Mouse (Mus musculus) adrenal gland, adult 18-20 months (tissue): ENCODE data around the gene Gm5127. TPM values are rescaled to one million over a fixed set of nuclear protein-coding genes. Genes with fewer than 3 reads are reported as not detected.

ENCODE experiments used
- microRNA-seq, 2 experiments: library from miRNA; unstranded; fragments of <30 nt; microRNA quantifications; one replicate each; pipeline ENCODE4 v1.2.0; 2021; ENCODE audit warnings: borderline number of aligned reads in 2 of 2
- total RNA-seq, 2 experiments: library from RNA; stranded (reverse); gene quantifications; 1 replicate in 1 of 2; 2 replicates in 1 of 2; pipeline ENCODE4 v1.2.3; 2021

Gm5127 gene
- total RNA-seq, 2 experiments from 2014 or later, result not detected

Small RNA genes within 50 kb of the gene (microRNA-seq; reads per million reads assigned to microRNA genes)
- 0 reads per million in 2 experiments for gene Gm22102

Other genes with a start within 250 kb of the Gm5127 start
- under 1 TPM in 1 of 2 experiments, not detected in 1; 0.33 TPM for gene Fndc3c1, start 97.8 kb upstream of the Gm5127 start, total RNA-seq
- gene Cysltr1, start 20.5 kb downstream of the Gm5127 start, total RNA-seq, result under 1 TPM; 0.61 to 0.73 TPM